Mouse (Mus musculus) right cerebral cortex, postnatal 10 days (tissue): ENCODE results near the gene Grin2d.

Experiments used
- DNase-seq, 2 experiments: peaks; one replicate each; pipeline ENCODE4 v3.0.0; 2021; ENCODE audit warnings: low spot score in 2 of 2

The Grin2d gene

GRCm38 (mm10) chr7:45897258-45897757 is 19.1 kb upstream of the Grin2d start:
- peak; percentile 71 to 81 for DNase-seq

GRCm38 (mm10) chr7:45896517-45897257 is 18.5 kb upstream of the Grin2d start, which contains the start of the genes Syngr4 and Tmem143:
TSS of gene Syngr4 (minus strand) at chr7:45896714.
TSS of gene Tmem143 (plus strand) at chr7:45896941.
- peak; percentile 98 to 99 for DNase-seq

- no peak for DNase-seq
Observed at GRCm38 (mm10) chr7:45895931-45896516, 17.8 kb upstream of the Grin2d start.

GRCm38 (mm10) chr7:45892651-45893050 is 14.5 kb upstream of the Grin2d start:
- no peak for DNase-seq

- no peak for DNase-seq
Observed at GRCm38 (mm10) chr7:45887246-45887645, 9.1 kb upstream of the Grin2d start.

- no peak for DNase-seq
Observed at GRCm38 (mm10) chr7:45881011-45881410, 2.8 kb upstream of the Grin2d start.

- DNase-seq, result no peak
Observed at GRCm38 (mm10) chr7:45880531-45880930, 2.4 kb upstream of the Grin2d start.

GRCm38 (mm10) chr7:45876895-45877294 is 1.3 kb downstream of the Grin2d start:
- no peak for DNase-seq

GRCm38 (mm10) chr7:45873061-45873947 is 4.9 kb downstream of the Grin2d start:
- peak; percentile 63 to 64 for DNase-seq

GRCm38 (mm10) chr7:45872624-45873023 is 5.6 kb downstream of the Grin2d start, which contains the start of gene Kdelr1:
TSS of gene Kdelr1 (plus strand) at chr7:45872772.
- peak; percentile 93 to 95 for DNase-seq

- peak; percentile 62 to 64 for DNase-seq
Observed at GRCm38 (mm10) chr7:45870282-45871058, 7.7 kb downstream of the Grin2d start.

- peak; percentile 42 to 54 for DNase-seq
Observed at GRCm38 (mm10) chr7:45869787-45870186, 8.4 kb downstream of the Grin2d start.

GRCm38 (mm10) chr7:45869107-45869670 is 9.0 kb downstream of the Grin2d start:
- peak in 1 of 2 experiments; percentile 48 for DNase-seq

GRCm38 (mm10) chr7:45867871-45868270 is 10.3 kb downstream of the Grin2d start:
- DNase-seq, result peak; percentile 38 to 63

GRCm38 (mm10) chr7:45865925-45866910 is 12.0 kb downstream of the Grin2d start:
- peak; percentile 94 for DNase-seq

- no peak for DNase-seq
Observed at GRCm38 (mm10) chr7:45864435-45864834, 13.7 kb downstream of the Grin2d start.

- no peak for DNase-seq
Observed at GRCm38 (mm10) chr7:45862804-45863203, 15.4 kb downstream of the Grin2d start.

GRCm38 (mm10) chr7:45859008-45859407 is 19.2 kb downstream of the Grin2d start:
- no peak for DNase-seq
